Mouse (Mus musculus): ENCODE data around the gene Slc25a22. TPM values are rescaled to one million over a fixed set of nuclear protein-coding genes. Genes with fewer than 3 reads are reported as not detected.

Slc25a22 gene
- total RNA-seq, 1 experiment from 2014 or later: 8.0 TPM

Other genes with a start within 250 kb of the Slc25a22 start
- 15.0 and 19.7 TPM in 2 replicates for gene Hras, start 243.9 kb downstream of the Slc25a22 start, total RNA-seq (2017)
- 0.60 and 0.75 TPM in 2 replicates for gene Lrrc56, start 243.7 kb downstream of the Slc25a22 start, total RNA-seq (2017)
- 1.6 TPM in 1 of 2 replicates, not detected in the other for gene Lmntd2, start 223.8 kb downstream of the Slc25a22 start, total RNA-seq (2017)
- gene Rassf7, start 222.0 kb downstream of the Slc25a22 start, total RNA-seq (2017): 4.9 and 5.1 TPM in 2 replicates
- gene Phrf1, start 209.1 kb downstream of the Slc25a22 start, total RNA-seq (2017): 52.5 and 77.3 TPM in 2 replicates
- gene Irf7, start 171.4 kb downstream of the Slc25a22 start, total RNA-seq (2017): 15.4 and 26.7 TPM in 2 replicates
- not detected in 2 replicates for gene Cdhr5, start 161.1 kb downstream of the Slc25a22 start, total RNA-seq (2017)
- not detected in 2 replicates for gene Sct, start 158.8 kb downstream of the Slc25a22 start, total RNA-seq (2017)
- not detected in 2 replicates for gene Drd4, start 145.9 kb downstream of the Slc25a22 start, total RNA-seq (2017)
- gene Deaf1, start 110.2 kb downstream of the Slc25a22 start, total RNA-seq (2017): 18.7 and 25.8 TPM in 2 replicates
- 10.5 and 12.6 TPM in 2 replicates for gene Tmem80, start 110.2 kb downstream of the Slc25a22 start, total RNA-seq (2017)
- 4.4 and 4.7 TPM in 2 replicates for gene Eps8l2, start 99.0 kb downstream of the Slc25a22 start, total RNA-seq (2017)
- 227 and 363 TPM in 2 replicates for gene Taldo1, start 45.7 kb downstream of the Slc25a22 start, total RNA-seq (2017)
- gene Gatd1, start 23.8 kb downstream of the Slc25a22 start, total RNA-seq (2017): 18.4 and 20.4 TPM in 2 replicates
- gene Cend1, start 8.4 kb downstream of the Slc25a22 start, total RNA-seq (2017): not detected in 2 replicates
- gene Pidd1, start 6.1 kb upstream of the Slc25a22 start, total RNA-seq (2017): 6.5 and 8.5 TPM in 2 replicates
- gene Rplp2, start 9.5 kb upstream of the Slc25a22 start, total RNA-seq (2017): 1,528 and 3,641 TPM in 2 replicates
- 15.1 and 15.5 TPM in 2 replicates for gene Pnpla2, start 17.3 kb upstream of the Slc25a22 start, total RNA-seq (2017)
- gene Cracr2b, start 23.2 kb upstream of the Slc25a22 start, total RNA-seq (2017): 5.2 and 8.4 TPM in 2 replicates
- gene Cd151, start 29.5 kb upstream of the Slc25a22 start, total RNA-seq (2017): 45.0 and 46.6 TPM in 2 replicates
- 26.8 and 30.0 TPM in 2 replicates for gene Polr2l, start 37.2 kb upstream of the Slc25a22 start, total RNA-seq (2017)
- 61.4 and 81.5 TPM in 2 replicates for gene Tspan4, start 37.3 kb upstream of the Slc25a22 start, total RNA-seq (2017)
- gene Chid1, start 102.0 kb upstream of the Slc25a22 start, total RNA-seq (2017): 16.6 and 26.5 TPM in 2 replicates
- 38.4 and 40.7 TPM in 2 replicates for gene Ap2a2, start 124.3 kb upstream of the Slc25a22 start, total RNA-seq (2017)
- not detected in 2 replicates for gene Muc6, start 217.4 kb upstream of the Slc25a22 start, total RNA-seq (2017)